Mouse (Mus musculus) limb, embryonic 11.5 days (tissue): ENCODE data around the gene Rpl22l1. TPM values are rescaled to one million over a fixed set of nuclear protein-coding genes. Genes with fewer than 3 reads are reported as not detected.
"Not testable (repeated sequence)": the region's sequence is repeated elsewhere in the genome, so short reads cannot be mapped to it uniquely, and the experiment has no call there.

Experiments used
- ATAC-seq: fragments of 200-750 bp; cut with Nextera tagmentation; 2 replicates; pipeline ENCODE4 v1.8.0; 2017; ENCODE audit warnings: low read depth; ENCODE audit not compliant: insufficient number of reproducible peaks, low FRiP score, low TSS enrichment
- DNase-seq: peaks from one replicate; pipeline ENCODE4 v3.0.0-alpha.2; 2015; ENCODE audit warnings: low spot score
- H3K27ac ChIP-seq: fragments of 300-500 bp; sonication (generic); replicated peaks from 2 replicates; pipeline ENCODE4 v1.5.1; 2014; ENCODE audit warnings: low read depth, mild to moderate bottlenecking, low read length
- H3K27me3 ChIP-seq: fragments of 300-500 bp; sonication (generic); 2 replicates; pipeline ENCODE4 v1.6.1; 2014; ENCODE audit warnings: mild to moderate bottlenecking, low read length, mixed read lengths; ENCODE audit not compliant: control insufficient read depth, insufficient read depth
- H3K36me3 ChIP-seq: fragments of 300-500 bp; sonication (generic); 2 replicates; pipeline ENCODE4 v1.6.1; 2014; ENCODE audit warnings: mild to moderate bottlenecking, low read length, moderate library complexity, mixed read lengths; ENCODE audit not compliant: control insufficient read depth, insufficient read depth
- H3K4me1 ChIP-seq: fragments of 300-500 bp; sonication (generic); 2 replicates; pipeline ENCODE4 v1.6.1; 2014; ENCODE audit warnings: low read length, mixed read lengths; ENCODE audit not compliant: control insufficient read depth, insufficient read depth
- H3K4me2 ChIP-seq: fragments of 300-500 bp; sonication (generic); 2 replicates; pipeline ENCODE4 v1.6.1; 2014; ENCODE audit warnings: low read depth, mild to moderate bottlenecking, moderate library complexity; ENCODE audit not compliant: severe bottlenecking
- H3K4me3 ChIP-seq: fragments of 300-500 bp; sonication (generic); 2 replicates; pipeline ENCODE4 v1.5.1; 2014; ENCODE audit warnings: low read depth, low read length
- H3K9ac ChIP-seq: fragments of 300-500 bp; sonication (generic); 2 replicates; pipeline ENCODE4 v1.6.1; 2014; ENCODE audit warnings: mild to moderate bottlenecking, low read length
- H3K9me3 ChIP-seq: fragments of 300-500 bp; sonication (generic); 2 replicates; pipeline ENCODE4 v1.6.1; 2016; ENCODE audit warnings: low read length; ENCODE audit not compliant: control insufficient read depth
- WGBS: fragments of 180-500 bp; shearing (Covaris S2); extraction: QIAGEN DNeasy Blood & Tissue Kit; methylation state at CpG from one replicate; pipeline ENCODE4 v1.1.7; 2014; 5-methylcytosine and 5-hydroxymethylcytosine counted together
- polyA plus RNA-seq: library from polyadenylated mRNA; unstranded; fragments of >200 nt; fragmentation: Nextera tagmentation; extraction: Ambion mirVana; gene quantifications from 2 replicates; pipeline ENCODE4 v1.2.1, GENCODE M21; 2014

Gene Rpl22l1
- polyA plus RNA-seq, 1 experiment from 2014 or later, result 395 TPM

DNA sequence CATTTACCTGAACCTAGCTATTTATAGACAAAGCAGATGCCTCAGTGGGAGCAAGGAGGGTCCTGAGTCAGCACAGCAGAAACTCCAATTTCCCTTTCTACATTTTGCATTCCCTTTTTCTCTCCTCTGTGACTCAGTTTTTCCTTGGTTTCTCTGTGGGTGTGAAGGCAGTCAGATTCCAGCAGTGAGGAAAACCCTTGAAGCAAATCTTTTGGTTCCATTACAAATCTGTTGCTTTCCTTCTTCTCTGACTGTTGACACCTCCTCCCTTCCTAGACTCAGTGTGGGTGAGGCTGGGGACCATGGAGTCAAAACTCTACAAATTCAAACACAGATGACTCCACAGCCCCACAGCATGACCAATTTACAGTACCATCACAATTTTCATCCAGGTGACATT is 41.9 kb downstream of the Rpl22l1 start:
- no peak for ATAC-seq
- H3K27ac ChIP-seq, result no peak overlapping the region
- H3K9ac ChIP-seq, result no peak overlapping the region
- no peaks in the 10 kb centered on the region for H3K27me3 ChIP-seq
- no peak for DNase-seq
- no peak overlapping the region for H3K4me3 ChIP-seq
- no peaks in the 10 kb centered on the region for H3K36me3 ChIP-seq
- no peaks in the 10 kb centered on the region for H3K9me3 ChIP-seq
- H3K4me2 ChIP-seq, result no peak overlapping the region
- H3K4me1 ChIP-seq, result no peaks in the 10 kb centered on the region

DNA sequence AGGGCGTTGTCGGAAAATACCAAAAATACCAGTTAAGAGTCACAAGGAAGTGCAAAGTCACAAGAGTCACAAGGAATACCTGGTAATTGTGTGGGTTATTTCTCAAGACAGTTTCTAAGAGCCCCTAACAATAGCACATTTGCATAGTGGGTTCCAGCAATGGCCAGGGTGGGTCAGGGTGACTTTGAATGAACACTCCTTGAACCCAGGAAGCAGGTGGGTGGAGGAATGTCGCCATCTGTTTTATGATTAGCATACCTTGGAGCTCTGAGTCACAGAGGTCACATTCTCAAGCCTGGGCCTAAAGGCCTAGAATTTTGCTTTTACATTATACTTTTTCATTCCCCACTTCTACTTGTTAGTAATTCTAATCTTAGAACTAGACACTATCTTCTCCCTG is 46.9 kb downstream of the Rpl22l1 start:
- not testable (repeated sequence) for H3K4me1 ChIP-seq, H3K4me3 ChIP-seq, ATAC-seq, H3K27me3 ChIP-seq, H3K9me3 ChIP-seq, H3K4me2 ChIP-seq, H3K36me3 ChIP-seq, DNase-seq, H3K9ac ChIP-seq, H3K27ac ChIP-seq
- WGBS, result 82% methylated on average over 3 of the region's 3 CpGs

Other genes starting within 250 kb of the Rpl22l1 start
- gene Slc2a2, start 107.5 kb upstream of the Rpl22l1 start, polyA plus RNA-seq, result 0.11 TPM in 1 of 2 replicates, not detected in the other
- gene Eif5a2, start 24.2 kb upstream of the Rpl22l1 start, polyA plus RNA-seq, result 15.2 and 16.0 TPM in 2 replicates
- gene Gm1527, start 87.2 kb downstream of the Rpl22l1 start, polyA plus RNA-seq, result not detected in 2 replicates